Mouse (Mus musculus) cerebellum, adult 2 months (tissue): ENCODE data around the gene Dnm1l. TPM values are rescaled to one million over a fixed set of nuclear protein-coding genes. Genes with fewer than 3 reads are reported as not detected.
"Not testable (repeated sequence)": the region's sequence is repeated elsewhere in the genome, so short reads cannot be mapped to it uniquely, and the experiment has no call there.

Source experiments
- DNase-seq, 2 experiments: peaks; one replicate each; pipeline ENCODE4 v3.0.0; 2021
- H3K27ac ChIP-seq: fragments of 200-500 bp; 2 replicates; pipeline ENCODE4 v1.5.1; 2012; ENCODE audit warnings: low read length, control low read depth, inconsistent platforms; ENCODE audit not compliant: insufficient read depth
- H3K27me3 ChIP-seq: fragments of 200-500 bp; 2 replicates; pipeline ENCODE4 v1.6.1; 2012; ENCODE audit warnings: inconsistent platforms, mild to moderate bottlenecking, low read length, moderate library complexity; ENCODE audit not compliant: control insufficient read depth, insufficient read depth
- H3K4me1 ChIP-seq: fragments of 200-500 bp; 2 replicates; pipeline ENCODE4 v1.6.1; 2011; ENCODE audit warnings: low read length; ENCODE audit not compliant: control insufficient read depth, insufficient read depth
- H3K4me3 ChIP-seq: fragments of 200-500 bp; replicated peaks from 2 replicates; pipeline ENCODE3; 2011; ENCODE audit warnings: mild to moderate bottlenecking, low read depth, low read length, control low read depth; ENCODE audit not compliant: insufficient read depth
- CTCF ChIP-seq: fragments of 200-500 bp; IDR thresholded peaks from 2 replicates; pipeline ENCODE4 v1.5.1; 2011; ENCODE audit warnings: low read depth, mild to moderate bottlenecking, control low read depth, low read length, moderate library complexity, borderline replicate concordance; ENCODE audit not compliant: insufficient read depth
- POLR2A ChIP-seq: fragments of 200-500 bp; IDR thresholded peaks from 2 replicates; pipeline ENCODE4 v1.6.1; 2011; ENCODE audit warnings: low read length, control low read depth, borderline replicate concordance; ENCODE audit not compliant: insufficient read depth
- WGBS: fragments of 180-500 bp; shearing (Covaris S2); methylation state at CpG from one replicate; pipeline ENCODE4 v1.1.7; 2018; 5-methylcytosine and 5-hydroxymethylcytosine counted together
- polyA plus RNA-seq: library from polyadenylated mRNA; depleted of rRNA; stranded (reverse); fragments of >200 nt; gene quantifications from 2 replicates; pipeline ENCODE4 v1.2.3, GENCODE M21; 2012; rRNA removed

The Dnm1l gene
- 117 TPM in 2 replicates for polyA plus RNA-seq

DNA sequence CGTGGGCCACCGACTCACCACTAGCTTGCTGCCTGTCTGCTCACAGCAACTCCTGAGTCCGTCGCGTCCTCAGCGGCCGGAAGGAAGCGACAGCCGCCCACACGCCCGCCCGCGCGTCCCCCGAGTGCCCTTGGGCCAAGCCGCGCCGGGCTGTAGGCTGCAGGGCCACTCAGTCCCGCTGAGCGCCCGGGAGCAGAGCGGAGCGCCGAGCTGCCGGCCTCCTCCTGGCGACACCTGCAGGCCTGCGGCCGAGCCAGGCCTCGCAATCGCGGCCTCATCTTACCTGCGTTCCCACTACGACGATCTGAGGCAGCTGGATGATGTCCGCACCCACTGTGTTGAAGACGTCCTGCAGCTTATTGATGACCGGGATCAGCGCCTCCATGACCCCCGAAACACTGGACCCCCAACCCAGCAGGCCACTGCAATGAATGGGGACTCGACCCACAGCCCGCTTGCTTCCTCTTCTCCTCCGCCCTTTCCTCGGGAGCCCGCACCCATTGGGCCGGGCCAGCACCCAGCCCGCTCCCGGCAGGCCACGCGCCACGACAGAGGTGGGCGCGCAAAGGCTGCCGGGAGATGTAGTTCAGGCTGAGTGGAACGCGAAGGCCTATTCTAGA is at the start of gene Dnm1l:
TSS of gene Dnm1l (minus strand) at position 479 of the 620 bp plus-strand sequence.
- H3K4me1 ChIP-seq: no peaks in the 10 kb centered on the region
- H3K27me3 ChIP-seq: no peaks in the 10 kb centered on the region
- peak within 1 kb of the TSS; percentile 90 for H3K27ac ChIP-seq
- peak; percentile 94 for DNase-seq
- WGBS: under 1% methylated on average over 55 of the region's 55 CpGs
- no peak for TF ChIP-seq CTCF
- peak; percentile 64; the same call in 1 of the 2 replicates for TF ChIP-seq POLR2A
- H3K4me3 ChIP-seq: peak within 1 kb of the TSS; percentile 99

- not testable (repeated sequence) for H3K4me1 ChIP-seq, H3K27me3 ChIP-seq, DNase-seq, H3K4me3 ChIP-seq, H3K27ac ChIP-seq
- 73% methylated on average over 9 of the region's 9 CpGs for WGBS
These were observed 8.5 kb upstream of the Dnm1l start for GRCm38 (mm10) chr16:16367217-16367616.

GRCm38 (mm10) chr16:16359101-16359482 is 333 bp upstream of the Dnm1l start:
- not testable (repeated sequence) for H3K4me3 ChIP-seq, DNase-seq, H3K27me3 ChIP-seq, H3K27ac ChIP-seq, H3K4me1 ChIP-seq
- 54% methylated on average over 9 of the region's 9 CpGs for WGBS

DNA sequence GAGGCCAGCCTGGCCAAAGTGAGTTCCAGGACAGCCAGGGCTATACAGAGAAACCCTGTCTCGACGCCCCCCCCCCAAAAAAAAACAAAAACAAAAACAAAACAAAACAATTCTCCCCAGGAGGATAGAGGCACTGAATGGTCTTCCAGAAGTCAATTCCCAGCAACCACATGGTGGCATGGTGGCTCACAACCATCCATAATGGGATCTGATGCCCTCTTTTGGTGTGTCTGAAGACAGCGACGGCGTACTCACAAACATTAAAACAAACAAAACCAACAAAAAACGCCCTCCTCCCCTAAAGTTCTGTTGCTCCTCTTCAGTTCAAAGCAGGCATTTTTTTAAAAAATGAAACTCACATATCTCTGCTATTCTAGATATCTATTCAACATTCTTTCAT is 851 bp downstream of the Dnm1l start:
- peak; percentile 17 to 21 for DNase-seq
- Histone ChIP-seq H3K4me3 (peak overlapping the region; percentile 99), H3K27ac (no peak overlapping the region), H3K27me3 (no peaks in the 10 kb centered on the region), H3K4me1 (no peaks in the 10 kb centered on the region)
- TF ChIP-seq CTCF: peak; percentile 17; the same call in 1 of the 2 replicates
- no peak for TF ChIP-seq POLR2A
- WGBS: 3% methylated on average over 6 of the region's 6 CpGs

DNA sequence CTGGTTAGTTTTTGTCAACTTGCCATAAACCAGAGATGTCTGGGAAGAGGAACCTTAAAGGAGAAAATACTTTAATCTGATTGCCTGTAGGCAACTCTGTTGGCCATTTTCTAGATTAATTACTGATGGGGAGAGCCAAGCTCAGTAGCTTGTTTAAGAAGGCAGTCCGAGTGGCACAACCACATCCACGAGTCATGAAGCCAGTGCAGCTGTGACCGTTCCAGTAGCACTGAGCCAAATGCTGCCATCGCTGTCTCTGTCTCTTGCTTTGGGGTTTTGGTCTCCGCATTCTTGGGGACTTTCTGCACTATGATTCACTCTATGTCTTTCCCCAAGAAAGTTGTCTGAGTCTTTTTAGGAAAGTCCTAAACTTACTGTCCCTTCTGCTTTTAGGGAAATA is 12.3 kb downstream of the Dnm1l start:
- no peak overlapping the region for H3K27ac ChIP-seq
- no peaks in the 10 kb centered on the region for H3K4me1 ChIP-seq
- no peak for TF ChIP-seq POLR2A
- no peak for TF ChIP-seq CTCF
- H3K27me3 ChIP-seq: no peaks in the 10 kb centered on the region
- H3K4me3 ChIP-seq: no peak overlapping the region
- DNase-seq: no peak
- WGBS: 65% methylated on average over 5 of the region's 5 CpGs

- H3K4me3 ChIP-seq: no peak overlapping the region
- no peaks in the 10 kb centered on the region for H3K4me1 ChIP-seq
- TF ChIP-seq CTCF (no peak), POLR2A (no peak)
- no peak for DNase-seq
- H3K27ac ChIP-seq: no peak overlapping the region
- H3K27me3 ChIP-seq: no peaks in the 10 kb centered on the region
- 87% methylated on average over 5 of the region's 5 CpGs for WGBS
These were observed 32.9 kb downstream of the Dnm1l start for GRCm38 (mm10) chr16:16325775-16326336.

- no peak for TF ChIP-seq POLR2A
- TF ChIP-seq CTCF: no peak
- no peaks in the 10 kb centered on the region for H3K27me3 ChIP-seq
- no peak overlapping the region for H3K4me3 ChIP-seq
- WGBS: 78% methylated on average over 5 of the region's 5 CpGs
- DNase-seq: no peak
- H3K4me1 ChIP-seq: no peaks in the 10 kb centered on the region
- no peak overlapping the region for H3K27ac ChIP-seq
These were observed 47.4 kb downstream of the Dnm1l start for GRCm38 (mm10) chr16:16311319-16311718.

- peak in 1 of 2 experiments; percentile 10 for DNase-seq
- WGBS: 21% methylated on average over 7 of the region's 7 CpGs
- Histone ChIP-seq H3K27me3 (no peaks in the 10 kb centered on the region), H3K4me1 (peaks cover 2% of the 10 kb centered on the region; the same call in 1 of the 2 replicates), H3K4me3 (no peak overlapping the region), H3K27ac (no peak overlapping the region)
- TF ChIP-seq POLR2A: no peak
- TF ChIP-seq CTCF: no peak
These were observed 54.9 kb downstream of the Dnm1l start for GRCm38 (mm10) chr16:16303888-16304287.

DNA sequence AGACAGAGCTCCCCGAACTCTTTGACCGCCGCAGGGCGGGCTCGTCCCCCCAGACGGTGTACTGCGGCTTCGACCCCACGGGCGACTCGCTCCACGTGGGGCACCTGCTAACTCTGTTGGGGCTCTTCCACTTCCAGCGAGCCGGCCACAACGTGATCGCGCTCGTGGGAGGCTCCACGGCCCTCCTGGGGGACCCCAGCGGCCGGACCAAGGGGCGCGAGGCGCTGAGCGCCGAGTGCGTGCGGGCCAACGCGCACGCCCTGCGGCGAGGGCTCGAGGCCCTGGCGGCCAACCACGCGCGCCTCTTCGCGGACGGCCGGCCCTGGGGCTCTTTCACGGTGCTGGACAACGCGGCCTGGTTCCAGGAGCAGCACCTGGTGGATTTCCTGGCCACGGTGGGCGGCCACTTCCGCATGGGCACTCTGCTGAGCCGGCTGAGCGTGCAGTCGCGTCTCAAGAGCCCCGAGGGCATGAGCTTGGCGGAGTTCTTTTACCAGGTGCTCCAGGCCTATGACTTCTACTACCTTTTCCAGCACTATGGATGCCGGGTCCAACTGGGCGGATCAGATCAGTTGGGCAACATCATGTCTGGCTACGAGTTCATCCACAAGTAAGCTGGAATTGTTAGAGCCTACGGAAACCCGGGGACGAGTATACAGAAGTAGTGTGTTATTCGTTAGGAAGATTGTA is 55.5 kb downstream of the Dnm1l start:
- H3K4me1 ChIP-seq: peaks cover 2% of the 10 kb centered on the region; the same call in 1 of the 2 replicates
- peak in 1 of 2 experiments; percentile 61 for DNase-seq
- no peaks in the 10 kb centered on the region for H3K27me3 ChIP-seq
- H3K4me3 ChIP-seq: peak overlapping the region; percentile 84
- H3K27ac ChIP-seq: peak overlapping the region; percentile 21; the same call in 1 of the 2 replicates
- under 1% methylated on average over 61 of the region's 61 CpGs for WGBS
- TF ChIP-seq POLR2A (no peak), CTCF (no peak)
